Mouse (Mus musculus) forebrain, embryonic 13.5 days (tissue): ENCODE measurements around the gene Aym1. TPM values are rescaled to one million over a fixed set of nuclear protein-coding genes. Genes with fewer than 3 reads are reported as not detected.

ENCODE experiments used
- ATAC-seq: fragments of 200-750 bp; cut with Nextera tagmentation; 2 replicates; pipeline ENCODE4 v1.8.0; 2017
- H3K27ac ChIP-seq: fragments of 300-500 bp; sonication (generic); 2 replicates; pipeline ENCODE4 v1.5.1; 2015; ENCODE audit warnings: inconsistent platforms, mild to moderate bottlenecking, moderate library complexity
- H3K27me3 ChIP-seq: fragments of 300-500 bp; sonication (generic); 2 replicates; pipeline ENCODE4 v1.6.1; 2015; ENCODE audit warnings: mild to moderate bottlenecking, inconsistent platforms
- H3K36me3 ChIP-seq: fragments of 300-500 bp; sonication (generic); 2 replicates; pipeline ENCODE4 v1.6.1; 2015; ENCODE audit warnings: mild to moderate bottlenecking, inconsistent platforms; ENCODE audit not compliant: poor library complexity, severe bottlenecking
- H3K4me1 ChIP-seq: fragments of 300-500 bp; sonication (generic); 2 replicates; pipeline ENCODE4 v1.6.1; 2015; ENCODE audit warnings: inconsistent platforms
- H3K4me2 ChIP-seq: fragments of 300-500 bp; sonication (generic); 2 replicates; pipeline ENCODE4 v1.6.1; 2015; ENCODE audit warnings: inconsistent platforms, mild to moderate bottlenecking, moderate library complexity
- H3K4me3 ChIP-seq: fragments of 300-500 bp; sonication (generic); 2 replicates; pipeline ENCODE4 v1.5.1; 2015; ENCODE audit warnings: mild to moderate bottlenecking, inconsistent platforms
- H3K9ac ChIP-seq: fragments of 300-500 bp; sonication (generic); 2 replicates; pipeline ENCODE4 v1.6.1; 2015; ENCODE audit warnings: mild to moderate bottlenecking, inconsistent platforms
- H3K9me3 ChIP-seq: fragments of 300-500 bp; sonication (generic); replicated peaks from 2 replicates; pipeline ENCODE4 v1.6.1; 2016; ENCODE audit warnings: inconsistent platforms
- WGBS: fragments of 180-500 bp; shearing (Covaris S2); methylation state at CpG from one replicate; pipeline ENCODE4 v1.1.7; 2015; 5-methylcytosine and 5-hydroxymethylcytosine counted together
- polyA plus RNA-seq: library from polyadenylated mRNA; unstranded; fragments of >200 nt; fragmentation: Nextera tagmentation; extraction: Ambion mirVana; gene quantifications from 2 replicates; pipeline ENCODE4 v1.2.1, GENCODE M21; 2015

Gene Aym1
- not detected in 2 replicates for polyA plus RNA-seq

- H3K4me3 ChIP-seq, result no peak within 1 kb of the TSS
- H3K4me1 ChIP-seq, result peaks cover 24% of the 10 kb centered on the region
- no peaks in the 10 kb centered on the region for H3K36me3 ChIP-seq
- no peak within 1 kb of the TSS for H3K27ac ChIP-seq
- H3K9me3 ChIP-seq, result no peaks in the 10 kb centered on the region
- no peak within 1 kb of the TSS for H3K4me2 ChIP-seq
- no peaks in the 10 kb centered on the region for H3K27me3 ChIP-seq
- no peak within 1 kb of the TSS for H3K9ac ChIP-seq
- 12% methylated on average over 3 of the region's 6 CpGs for WGBS
- ATAC-seq, result no peak
Measured at GRCm38 (mm10) chr5:113357186-113357585, at the start of gene Aym1. Gene Aym1, plus strand, starts transcription at chr5:113357294.

- no peaks in the 10 kb centered on the region for H3K9me3 ChIP-seq
- peak overlapping the region; percentile 25; the same call in 1 of the 2 replicates for H3K27ac ChIP-seq
- H3K4me3 ChIP-seq, result peak overlapping the region; percentile 72
- peaks cover 60% of the 10 kb centered on the region for H3K4me1 ChIP-seq
- H3K36me3 ChIP-seq, result no peaks in the 10 kb centered on the region
- peaks cover 25% of the 10 kb centered on the region for H3K27me3 ChIP-seq
- no peak for ATAC-seq
- peak overlapping the region; percentile 83 for H3K9ac ChIP-seq
- WGBS, result 58% methylated on average over 22 of the region's 22 CpGs
- peak overlapping the region; percentile 78 for H3K4me2 ChIP-seq
Measured at GRCm38 (mm10) chr5:113309491-113310376, 47.4 kb upstream of the Aym1 start.

GRCm38 (mm10) chr5:113310377-113311003, 46.6 kb upstream of the Aym1 start, which contains the start of gene Sgsm1:
Gene Sgsm1, minus strand, starts transcription at chr5:113310786.
- Histone ChIP-seq H3K9ac (peak within 1 kb of the TSS; percentile 83), H3K4me2 (peak within 1 kb of the TSS; percentile 78), H3K27ac (peak within 1 kb of the TSS; percentile 25; the same call in 1 of the 2 replicates), H3K27me3 (peaks cover 27% of the 10 kb centered on the region), H3K4me3 (peak within 1 kb of the TSS; percentile 72), H3K4me1 (peaks cover 56% of the 10 kb centered on the region), H3K36me3 (no peaks in the 10 kb centered on the region), H3K9me3 (no peaks in the 10 kb centered on the region)
- WGBS, result 2% methylated on average over 53 of the region's 53 CpGs
- peak; percentile 76 for ATAC-seq

GRCm38 (mm10) chr5:113313998-113314397, 43.1 kb upstream of the Aym1 start:
- Histone ChIP-seq H3K27ac (no peak overlapping the region), H3K27me3 (peaks cover 17% of the 10 kb centered on the region), H3K4me3 (no peak overlapping the region)

GRCm38 (mm10) chr5:113323784-113324638, 33.1 kb upstream of the Aym1 start:
- H3K4me2 ChIP-seq, result peak overlapping the region; percentile 62
- no peak overlapping the region for H3K27ac ChIP-seq
- H3K4me1 ChIP-seq, result peaks cover 9% of the 10 kb centered on the region
- WGBS, result 3% methylated on average over 38 of the region's 38 CpGs
- peak; percentile 8; the same call in 1 of the 2 replicates for ATAC-seq
- H3K9ac ChIP-seq, result peak overlapping the region; percentile 36
- peak overlapping the region; percentile 31 for H3K4me3 ChIP-seq
- H3K9me3 ChIP-seq, result peaks cover 14% of the 10 kb centered on the region
- no peaks in the 10 kb centered on the region for H3K36me3 ChIP-seq
- peaks cover 44% of the 10 kb centered on the region for H3K27me3 ChIP-seq

More at GRCm38 (mm10) chr5:113313998-113314397, 43.1 kb upstream of the Aym1 start:
- peaks cover 25% of the 10 kb centered on the region for H3K4me1 ChIP-seq
- H3K36me3 ChIP-seq, result no peaks in the 10 kb centered on the region
- WGBS, result under 1% methylated on average over 24 of the region's 24 CpGs
- peak; percentile 57 for ATAC-seq
- H3K9me3 ChIP-seq, result no peaks in the 10 kb centered on the region
- H3K9ac ChIP-seq, result peak overlapping the region; percentile 60
- H3K4me2 ChIP-seq, result peak overlapping the region; percentile 41

GRCm38 (mm10) chr5:113329463-113329862, 27.6 kb upstream of the Aym1 start:
- H3K4me1 ChIP-seq, result peaks cover under 1% of the 10 kb centered on the region

GRCm38 (mm10) chr5:113330202-113330601, 26.9 kb upstream of the Aym1 start:
- Histone ChIP-seq H3K36me3 (no peaks in the 10 kb centered on the region), H3K4me2 (no peak overlapping the region), H3K27me3 (peaks cover 46% of the 10 kb centered on the region), H3K27ac (no peak overlapping the region), H3K4me3 (no peak overlapping the region), H3K4me1 (peaks cover 5% of the 10 kb centered on the region), H3K9ac (no peak overlapping the region), H3K9me3 (peaks cover 20% of the 10 kb centered on the region)
- ATAC-seq, result no peak
- 82% methylated on average over 3 of the region's 3 CpGs for WGBS

More at GRCm38 (mm10) chr5:113329463-113329862, 27.6 kb upstream of the Aym1 start:
- H3K9me3 ChIP-seq, result peaks cover 20% of the 10 kb centered on the region
- H3K27ac ChIP-seq, result no peak overlapping the region
- H3K4me3 ChIP-seq, result no peak overlapping the region
- H3K36me3 ChIP-seq, result no peaks in the 10 kb centered on the region
- no peak overlapping the region for H3K9ac ChIP-seq
- no peak overlapping the region for H3K4me2 ChIP-seq
- no peak for ATAC-seq
- 88% methylated on average over 8 of the region's 8 CpGs for WGBS
- peaks cover 46% of the 10 kb centered on the region for H3K27me3 ChIP-seq

- no peak overlapping the region for H3K4me2 ChIP-seq
- H3K36me3 ChIP-seq, result no peaks in the 10 kb centered on the region
- peaks cover 17% of the 10 kb centered on the region for H3K4me1 ChIP-seq
- H3K27ac ChIP-seq, result no peak overlapping the region
- peaks cover 20% of the 10 kb centered on the region for H3K9me3 ChIP-seq
- H3K27me3 ChIP-seq, result peaks cover 57% of the 10 kb centered on the region
- no peak for ATAC-seq
- 39% methylated on average over 12 of the region's 12 CpGs for WGBS
- no peak overlapping the region for H3K4me3 ChIP-seq
- no peak overlapping the region for H3K9ac ChIP-seq
Measured at GRCm38 (mm10) chr5:113332239-113332638, 24.9 kb upstream of the Aym1 start.

GRCm38 (mm10) chr5:113332899-113333298, 24.2 kb upstream of the Aym1 start:
- Histone ChIP-seq H3K4me1 (peaks cover 17% of the 10 kb centered on the region), H3K9ac (no peak overlapping the region), H3K4me3 (no peak overlapping the region), H3K4me2 (no peak overlapping the region), H3K27me3 (peaks cover 62% of the 10 kb centered on the region), H3K36me3 (no peaks in the 10 kb centered on the region), H3K9me3 (peaks cover 17% of the 10 kb centered on the region), H3K27ac (no peak overlapping the region)
- ATAC-seq, result no peak
- WGBS, result 70% methylated on average over 4 of the region's 4 CpGs

- Histone ChIP-seq H3K9ac (peak overlapping the region; percentile 30; the same call in 1 of the 2 replicates), H3K9me3 (no peaks in the 10 kb centered on the region; the same call in none of the 2 replicates), H3K4me2 (peak overlapping the region; percentile 51), H3K36me3 (no peaks in the 10 kb centered on the region), H3K27ac (no peak overlapping the region), H3K4me1 (peaks cover 17% of the 10 kb centered on the region), H3K4me3 (peak overlapping the region; percentile 25), H3K27me3 (peaks cover 76% of the 10 kb centered on the region)
- WGBS, result 6% methylated on average over 34 of the region's 34 CpGs
- no peak for ATAC-seq
Measured at GRCm38 (mm10) chr5:113334621-113335530, 22.2 kb upstream of the Aym1 start.
